Mouse (Mus musculus) lung, adult 2 months (tissue): ENCODE results near the gene Slc35d3.

Experiments used
- CTCF ChIP-seq: fragments of 200-500 bp; IDR thresholded peaks from 2 replicates; pipeline ENCODE4 v1.5.1; 2011; ENCODE audit warnings: mild to moderate bottlenecking, low read length, control low read depth; ENCODE audit not compliant: insufficient read depth
- POLR2A ChIP-seq: fragments of 200-500 bp; IDR thresholded peaks from 2 replicates; pipeline ENCODE4 v1.6.1; 2011; ENCODE audit warnings: low read depth, mild to moderate bottlenecking, control low read depth, low read length, borderline replicate concordance; ENCODE audit errors: extremely low read depth

- TF ChIP-seq POLR2A (no peak), CTCF (no peak)
These were observed 2.4 kb upstream of the Slc35d3 start for GRCm38 (mm10) chr10:19853609-19854008.
